Mouse (Mus musculus): ENCODE measurements around the gene Wfdc3.
A peak's percentile ranks its signal among the peaks of the same experiment; 100 is the strongest.

Gene Wfdc3

DNA sequence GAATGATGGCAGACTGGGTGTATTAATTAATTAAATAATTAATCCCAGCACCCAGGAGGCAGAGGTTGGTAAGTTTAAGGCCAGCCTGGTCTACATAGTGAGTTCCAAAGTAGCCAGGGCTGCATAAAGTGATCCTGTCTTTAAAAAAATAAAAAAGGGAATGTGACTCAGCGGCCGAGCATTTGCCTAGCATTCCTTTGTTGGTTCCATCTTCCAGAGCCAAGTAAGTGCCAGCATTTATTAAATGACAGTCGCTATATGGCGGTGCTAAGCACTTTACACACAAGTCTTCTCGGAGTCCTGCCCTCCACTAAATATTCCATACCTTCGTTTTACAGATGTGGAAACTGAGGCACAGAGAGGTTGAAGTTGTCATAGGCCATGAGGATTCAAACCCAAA, 30.4 kb upstream of the Wfdc3 start:
- DNase-seq (ENCODE audit: low spot score) = no peak

DNA sequence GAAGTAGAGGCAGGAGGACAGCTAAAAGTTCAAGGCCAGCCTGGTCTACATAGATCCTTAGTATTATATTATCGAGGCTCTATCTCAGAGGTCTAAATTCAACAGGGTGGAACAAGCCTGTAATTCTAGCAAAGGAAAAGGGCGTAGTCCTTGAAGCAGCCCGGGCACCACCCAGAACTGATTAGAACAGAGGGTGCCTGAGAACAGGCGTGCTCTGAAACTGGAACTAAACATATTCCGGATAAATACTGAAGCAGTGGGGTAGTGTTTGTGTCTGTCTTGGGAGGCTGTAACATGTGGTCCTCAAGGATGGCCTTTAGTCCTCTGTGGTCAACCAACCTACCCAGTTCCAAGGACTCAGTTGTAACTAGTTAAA, 28.2 kb upstream of the Wfdc3 start:
- DNase-seq (ENCODE audit: low spot score) = no peak

DNA sequence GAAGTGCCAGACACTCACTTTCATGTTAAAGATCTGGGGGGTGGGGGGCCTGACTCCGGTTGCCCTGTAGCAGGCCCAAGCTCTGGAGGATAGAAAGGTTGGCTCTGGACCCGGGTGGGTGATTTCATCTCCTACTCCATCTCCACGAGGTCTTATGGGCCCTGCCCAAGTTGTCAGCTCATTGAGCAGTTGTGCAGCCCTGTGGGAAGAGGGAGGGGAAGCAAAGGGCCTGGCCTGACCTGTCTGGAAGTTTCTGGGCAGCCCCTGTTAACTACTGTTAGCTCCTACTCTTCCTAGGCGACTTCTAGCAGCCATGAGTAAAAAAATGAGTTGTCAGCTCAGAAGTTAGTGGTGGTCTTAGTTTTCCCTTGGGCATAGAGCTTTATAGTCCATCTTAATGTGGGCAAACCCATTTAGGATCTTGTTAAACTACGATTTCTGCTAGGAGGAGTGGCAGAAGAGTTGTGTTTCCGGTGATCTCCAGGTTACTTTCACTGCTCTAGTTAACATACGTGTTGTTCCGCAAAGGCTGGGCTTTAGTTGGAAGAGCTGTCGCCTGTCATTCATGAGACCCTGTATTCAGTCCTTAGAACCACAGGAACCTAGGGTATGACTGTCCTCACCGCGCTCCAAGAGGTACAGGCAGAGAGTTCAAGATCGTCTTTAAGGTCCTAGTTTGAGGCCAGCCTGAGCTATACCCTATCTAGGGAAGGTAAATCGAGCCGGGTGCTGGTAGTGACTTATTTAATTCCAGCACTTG, 27.7 kb upstream of the Wfdc3 start:
- no peak for DNase-seq (ENCODE audit: low spot score)

DNA sequence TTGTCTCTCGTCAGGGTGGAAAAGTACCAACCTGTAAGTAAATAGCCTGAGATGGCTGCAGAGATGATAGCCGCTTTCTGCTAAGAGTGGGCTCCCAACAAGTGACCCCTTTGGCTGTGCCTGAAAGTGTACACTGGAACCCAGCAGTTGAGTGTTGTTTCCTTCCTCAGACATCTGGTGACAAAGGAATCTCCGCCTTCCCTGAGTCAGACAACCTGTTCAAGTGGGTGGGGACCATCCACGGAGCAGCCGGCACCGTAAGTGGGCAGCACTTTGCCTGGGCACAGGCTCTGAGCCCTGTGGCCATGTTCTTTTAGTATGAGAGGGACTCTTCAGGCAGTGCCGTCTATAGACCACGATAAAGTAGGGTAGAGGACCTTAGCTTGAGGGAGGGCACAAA, 25.4 kb upstream of the Wfdc3 start:
- no peak for DNase-seq (ENCODE audit: low spot score)

DNA sequence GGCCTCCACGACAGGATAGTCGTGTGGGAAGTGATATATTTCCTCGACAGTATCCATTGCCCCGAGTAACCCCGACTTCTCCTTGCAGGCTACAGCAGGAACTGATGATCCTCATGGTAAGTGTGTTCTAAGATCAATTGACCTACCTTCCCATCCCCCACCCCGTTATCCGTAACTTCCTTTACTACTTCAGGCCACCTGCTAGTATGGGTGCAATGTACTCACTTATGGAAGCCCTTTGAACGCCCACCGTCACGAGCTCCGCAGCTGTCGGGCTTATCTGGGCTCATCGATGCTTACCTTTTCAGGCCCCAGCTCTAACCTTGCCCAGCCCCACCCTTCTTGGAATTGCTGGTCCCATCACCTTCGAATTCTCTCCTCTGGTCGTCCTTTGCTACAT, 24.5 kb upstream of the Wfdc3 start:
- DNase-seq (ENCODE audit: low spot score) = peak; percentile 35

DNA sequence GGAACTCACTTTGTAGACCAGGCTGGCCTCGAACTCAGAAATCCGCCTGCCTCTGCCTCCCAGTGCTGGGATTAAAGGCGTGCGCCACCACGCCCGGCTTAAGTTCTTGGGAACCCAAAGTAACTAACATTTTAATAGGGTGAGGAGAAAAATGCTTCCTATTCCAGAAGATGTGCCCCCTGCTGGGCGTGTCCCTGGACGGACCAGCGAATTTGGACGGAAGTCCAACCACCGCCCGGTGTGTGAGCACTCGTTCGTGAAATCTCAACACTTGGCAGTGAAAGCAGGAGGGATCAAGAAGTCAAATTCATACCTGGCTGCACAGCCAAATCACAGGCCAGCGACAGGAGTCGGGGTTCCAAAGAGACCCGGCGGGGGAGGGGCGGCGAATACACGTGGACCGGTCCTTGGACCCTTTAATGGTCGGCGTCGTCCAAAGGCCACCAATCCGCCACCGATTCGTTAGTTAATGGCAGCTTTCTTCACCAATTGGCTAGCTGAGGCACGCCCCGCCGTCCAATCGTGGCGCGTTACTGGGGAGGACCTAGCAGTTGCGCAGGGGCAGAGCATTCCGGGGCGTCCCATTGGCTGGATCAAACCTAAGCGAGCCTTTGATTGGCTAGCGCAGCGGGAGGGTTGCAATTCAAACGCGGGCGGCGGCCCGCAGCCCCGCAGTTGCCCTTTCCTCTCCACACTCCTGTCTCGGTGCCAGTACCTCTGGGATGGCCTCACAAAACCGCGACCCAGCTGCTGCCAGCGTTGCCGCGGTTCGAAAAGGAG, 23.7 kb upstream of the Wfdc3 start, which contains the start of gene Ube2c:
TSS of gene Ube2c (plus strand) at position 641 of the 780 bp plus-strand sequence.
- peak; percentile 100 for DNase-seq (ENCODE audit: low spot score)

DNA sequence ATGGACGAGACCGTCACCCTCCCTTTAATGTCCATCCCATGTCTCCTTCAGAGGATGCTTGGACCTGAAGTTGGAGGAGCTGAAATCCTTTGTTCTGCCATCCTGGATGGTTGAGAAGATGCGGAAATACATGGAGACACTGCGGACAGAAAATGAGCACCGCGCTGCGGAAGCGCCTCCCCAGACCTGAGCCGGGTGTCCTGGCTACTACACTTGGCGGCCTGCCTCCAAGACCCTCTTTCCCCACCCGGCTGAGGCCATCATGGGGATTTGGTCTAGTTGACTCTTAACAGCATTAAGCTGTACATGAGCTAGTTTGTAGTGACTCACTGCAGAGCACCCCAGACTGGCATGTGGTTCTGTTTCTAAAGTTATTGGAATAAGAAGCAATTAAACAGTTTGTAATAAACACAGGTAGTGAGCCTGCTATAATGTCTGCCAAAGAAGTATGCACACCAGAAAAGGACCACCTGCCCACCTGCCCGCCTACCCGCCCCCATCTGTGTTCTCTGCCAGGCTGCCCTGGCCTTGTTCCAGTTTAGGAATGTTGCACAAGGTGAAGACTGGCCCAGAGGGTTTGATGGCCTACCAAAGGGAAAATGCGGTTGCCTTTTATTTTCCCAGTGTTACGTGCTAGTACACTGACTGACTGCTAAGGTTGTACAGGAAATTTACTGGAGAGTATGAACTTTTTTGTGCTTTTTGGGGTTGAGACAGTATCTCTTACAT, 22.2 kb upstream of the Wfdc3 start:
- no peak for DNase-seq (ENCODE audit: low spot score)

DNA sequence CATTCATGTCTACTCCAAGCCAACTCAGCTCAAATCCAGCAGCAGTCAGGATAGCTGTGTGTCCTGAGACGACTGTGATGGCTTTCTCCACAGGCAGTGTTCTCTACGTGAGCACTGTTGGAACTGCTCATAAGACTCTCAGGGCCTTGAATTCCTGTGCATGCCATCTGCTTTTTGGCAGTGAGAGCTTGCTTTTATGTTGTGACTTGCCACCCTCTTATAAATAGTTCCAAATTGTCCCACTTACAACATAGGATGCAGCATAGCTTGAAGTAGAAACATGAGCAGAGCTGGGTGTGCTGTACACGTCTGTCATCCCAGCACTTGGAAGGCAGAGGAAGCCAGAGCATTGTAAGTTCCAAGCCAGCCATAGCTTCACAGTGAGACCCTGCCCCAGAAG, 20.1 kb upstream of the Wfdc3 start:
- no peak for DNase-seq (ENCODE audit: low spot score)

DNA sequence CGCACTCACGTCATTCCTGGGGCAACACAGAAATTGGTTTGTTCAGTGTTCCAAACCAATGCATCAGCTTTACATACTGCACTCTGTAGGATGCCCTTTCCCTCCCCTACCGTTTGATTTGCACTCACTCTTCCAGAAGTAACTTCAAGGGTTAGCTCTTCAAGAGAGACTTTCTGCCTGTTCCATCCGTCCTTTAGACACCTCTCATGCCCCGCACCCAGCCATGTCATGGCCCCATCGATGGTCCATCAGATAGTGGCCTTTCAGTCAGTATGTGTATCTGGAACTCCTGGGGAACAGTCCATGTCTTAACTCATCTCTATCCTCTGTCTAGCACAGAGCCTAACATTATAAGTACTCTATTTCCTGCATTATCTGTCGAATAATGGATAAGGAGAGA, 16.9 kb upstream of the Wfdc3 start:
- no peak for DNase-seq (ENCODE audit: low spot score)

DNA sequence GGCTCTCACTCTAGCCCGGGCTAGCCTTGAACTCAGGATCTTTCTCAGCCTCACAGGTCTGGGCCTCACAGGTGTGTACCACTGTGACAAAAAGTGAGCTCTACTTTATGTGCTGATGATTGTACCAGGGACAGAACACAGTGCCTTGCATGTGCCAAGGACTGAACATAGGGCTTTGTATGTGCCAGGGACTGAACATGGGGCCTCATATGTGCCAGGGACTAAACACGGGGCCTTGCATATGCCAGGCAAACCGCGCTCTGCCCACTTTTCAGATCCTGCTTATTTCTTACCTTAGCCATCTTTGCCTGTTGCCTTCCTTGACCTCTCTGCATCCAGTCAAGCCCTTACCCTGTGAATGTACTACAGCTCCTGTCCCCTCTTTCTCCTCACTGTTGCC, 16.2 kb upstream of the Wfdc3 start:
- DNase-seq (ENCODE audit: low spot score) = no peak

DNA sequence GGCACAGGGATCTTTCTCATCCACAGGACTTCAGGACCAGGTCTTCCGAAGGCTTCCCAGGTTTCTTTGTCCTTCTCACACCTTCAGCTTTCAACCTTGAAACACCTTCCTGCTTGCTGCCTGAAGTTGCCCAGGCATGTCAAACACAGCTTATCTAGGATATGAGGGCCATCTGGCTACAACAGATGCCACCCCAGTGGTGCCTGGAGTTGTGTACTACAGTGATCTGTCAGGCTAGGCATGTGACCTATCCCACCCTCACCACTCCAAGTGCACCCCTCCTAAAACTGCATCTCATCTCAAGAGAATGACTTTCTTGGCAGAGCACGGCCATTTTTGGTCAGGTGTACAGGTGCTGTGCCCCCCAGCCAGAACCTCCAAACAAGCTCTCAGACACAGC, 15.8 kb upstream of the Wfdc3 start:
- DNase-seq (ENCODE audit: low spot score) = no peak

DNA sequence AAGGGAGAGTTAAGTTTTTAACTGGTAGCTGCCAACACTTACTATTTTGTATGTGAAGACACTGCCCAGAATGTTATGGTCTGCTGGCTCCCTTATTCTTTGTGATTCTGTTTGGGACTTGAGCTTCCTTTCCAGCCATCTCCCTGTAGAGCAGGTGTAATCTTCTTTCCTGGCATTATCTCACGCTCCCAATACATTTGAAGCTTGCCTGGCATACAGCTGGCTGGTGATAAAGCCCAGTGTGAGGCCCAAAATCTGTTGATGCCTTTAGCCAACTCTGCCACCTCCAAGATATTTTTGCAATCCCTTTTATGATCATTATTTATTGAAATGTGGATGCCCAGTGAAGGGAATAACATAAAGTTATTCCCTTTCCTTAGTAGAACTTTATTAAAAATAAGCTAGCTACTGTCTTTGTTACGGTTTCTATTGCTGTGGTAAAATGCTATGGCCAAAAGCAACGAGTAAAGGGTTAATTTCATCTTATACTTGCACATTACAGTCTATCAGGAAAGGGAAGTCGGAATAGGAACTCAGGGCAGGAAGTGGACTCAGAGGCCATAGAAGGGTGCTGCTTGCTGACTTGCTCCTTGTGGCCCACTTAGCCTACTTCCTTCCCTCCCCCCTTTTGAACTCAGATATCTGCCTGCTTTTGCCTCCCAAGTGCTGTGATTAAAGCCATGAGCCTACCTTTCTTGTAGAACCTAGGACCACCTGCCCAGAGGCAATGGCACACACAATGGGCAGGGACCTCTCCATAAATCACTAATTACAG, 14.5 kb upstream of the Wfdc3 start:
- DNase-seq (ENCODE audit: low spot score) = no peak

DNA sequence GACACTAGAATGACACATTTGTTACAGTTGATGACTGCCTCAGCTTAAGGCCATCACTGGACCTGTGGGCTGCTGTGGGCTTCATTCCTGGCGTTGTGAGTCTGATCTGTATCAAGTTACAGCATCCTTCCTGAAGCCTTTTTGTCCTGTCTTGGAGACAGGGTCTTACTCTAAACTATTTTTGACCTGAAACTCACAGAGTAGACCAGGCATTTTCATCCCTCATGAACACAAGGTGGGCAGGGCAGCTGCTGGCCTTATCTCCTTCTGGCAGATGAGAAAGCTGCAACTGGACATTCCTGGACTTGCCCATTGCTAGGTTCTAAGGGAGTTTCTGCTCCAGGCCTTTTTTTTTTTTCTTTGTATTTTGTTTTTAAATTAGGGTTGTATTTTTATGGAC, 13.0 kb upstream of the Wfdc3 start:
- no peak for DNase-seq (ENCODE audit: low spot score)

DNA sequence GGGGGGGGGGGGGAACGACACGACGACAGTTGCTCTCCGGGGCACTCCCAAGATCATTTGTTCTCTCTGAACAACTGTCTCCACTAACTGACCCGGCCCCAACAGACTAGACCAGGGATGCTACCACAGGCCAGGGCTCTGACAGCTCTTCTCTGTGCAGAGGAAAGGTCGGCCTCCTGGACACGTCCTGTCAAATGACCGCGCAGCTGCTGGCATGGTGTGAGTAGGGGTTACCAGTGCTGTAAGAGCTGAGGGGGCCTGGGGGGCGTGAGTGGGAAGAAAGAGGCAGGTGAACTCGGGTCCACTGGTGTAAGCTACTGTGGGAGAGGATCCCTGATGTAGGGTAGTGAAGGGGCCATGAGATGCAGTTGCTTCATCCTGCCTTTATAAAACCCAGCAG, 12.1 kb upstream of the Wfdc3 start:
- DNase-seq (ENCODE audit: low spot score) = no peak

DNA sequence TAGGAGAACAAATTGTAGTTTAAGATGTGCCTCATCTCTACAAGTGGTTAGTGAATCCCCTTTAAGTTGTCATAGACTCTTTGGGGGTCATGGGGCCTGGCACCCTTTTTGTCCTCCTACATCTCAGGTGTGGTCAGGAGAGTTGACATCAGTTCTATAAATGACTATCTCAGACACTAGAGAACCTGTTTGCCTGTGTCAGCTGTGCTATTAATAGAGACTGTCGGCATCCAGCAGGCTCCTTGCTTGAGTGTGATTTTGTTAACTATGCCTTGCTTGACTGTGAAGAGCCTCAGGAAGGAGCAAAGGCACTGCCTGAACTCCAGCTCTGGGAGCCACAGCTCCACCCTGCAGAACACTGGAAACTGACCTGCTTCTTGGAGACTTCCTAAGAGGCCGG, 9.1 kb upstream of the Wfdc3 start:
- DNase-seq (ENCODE audit: low spot score) = no peak

DNA sequence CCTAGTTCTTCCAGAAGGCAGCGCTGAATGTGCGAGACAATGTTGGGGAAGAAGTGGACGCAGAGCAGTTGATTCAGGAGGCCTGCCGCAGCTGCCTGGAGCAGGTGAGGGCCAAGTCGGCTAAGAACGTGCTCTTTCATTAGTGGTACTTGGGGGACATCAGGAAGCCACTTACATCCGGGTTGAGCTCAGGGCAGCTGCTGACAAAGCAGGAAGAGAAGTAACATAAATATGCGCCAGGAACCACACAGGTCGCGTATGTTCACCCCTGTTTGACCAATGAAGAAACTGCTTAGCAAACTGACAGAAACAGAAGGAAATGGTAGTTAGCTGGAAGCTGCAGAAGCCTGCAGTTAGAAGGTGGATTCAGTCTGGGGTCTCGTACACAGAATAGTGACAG, 8.4 kb upstream of the Wfdc3 start:
- no peak for DNase-seq (ENCODE audit: low spot score)

DNA sequence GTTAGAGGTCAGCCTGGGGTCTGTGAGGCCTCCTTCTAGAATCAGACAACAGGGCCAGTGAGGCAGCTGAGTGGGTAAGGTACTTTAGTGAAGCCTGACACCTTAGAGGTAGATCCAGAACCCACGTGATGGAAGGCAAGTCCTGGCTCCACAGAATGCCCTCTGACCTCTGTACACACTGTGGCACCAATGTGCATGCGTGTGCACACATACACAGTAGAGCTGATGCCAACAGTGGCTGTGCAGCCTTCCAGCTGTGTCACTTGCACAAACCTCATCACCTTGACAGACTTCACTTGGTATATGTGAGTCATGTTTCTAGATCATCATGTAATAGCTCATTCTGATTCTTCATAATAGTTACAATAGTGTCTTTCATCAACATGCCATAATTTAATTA, 6.7 kb upstream of the Wfdc3 start:
- no peak for DNase-seq (ENCODE audit: low spot score)

DNA sequence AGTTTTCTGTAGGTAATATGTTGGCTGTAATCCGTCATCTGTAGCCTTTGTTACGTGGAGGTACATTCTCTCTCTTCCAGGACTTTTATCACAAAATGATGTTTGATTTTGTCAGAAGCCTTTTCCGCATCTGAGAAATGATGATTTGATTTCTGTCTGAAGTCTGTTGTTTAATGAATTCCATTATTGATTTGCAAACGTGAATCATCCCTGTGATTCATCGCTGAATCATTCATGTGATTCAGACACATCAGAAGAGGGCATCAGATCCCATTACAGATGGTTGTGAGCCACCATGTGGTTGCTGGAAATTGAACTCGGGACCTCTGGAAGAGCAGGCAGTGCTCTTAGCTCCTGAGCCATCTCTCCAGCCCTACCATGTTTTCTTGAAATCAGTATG, 3.3 kb upstream of the Wfdc3 start:
- DNase-seq (ENCODE audit: low spot score) = no peak

DNA sequence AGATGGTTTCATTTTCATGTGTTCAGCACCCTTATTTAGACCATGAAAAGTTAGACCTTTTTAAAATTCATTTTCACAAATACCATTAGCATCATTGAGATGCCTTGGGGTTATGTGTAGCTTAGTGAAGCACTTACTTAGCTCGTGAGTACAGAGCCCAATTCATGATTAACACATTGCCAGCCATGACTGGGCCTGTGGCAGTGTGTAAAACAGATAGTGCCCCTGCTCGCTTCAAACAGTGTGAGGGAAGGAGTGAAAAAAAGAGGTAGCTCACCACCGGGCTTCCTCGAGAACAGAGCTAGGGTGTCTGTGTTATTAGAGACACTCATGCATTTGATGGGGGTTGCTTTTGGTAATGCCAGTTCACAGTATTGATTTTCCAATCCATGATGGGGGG, 2.5 kb upstream of the Wfdc3 start:
- no peak for DNase-seq (ENCODE audit: low spot score)

DNA sequence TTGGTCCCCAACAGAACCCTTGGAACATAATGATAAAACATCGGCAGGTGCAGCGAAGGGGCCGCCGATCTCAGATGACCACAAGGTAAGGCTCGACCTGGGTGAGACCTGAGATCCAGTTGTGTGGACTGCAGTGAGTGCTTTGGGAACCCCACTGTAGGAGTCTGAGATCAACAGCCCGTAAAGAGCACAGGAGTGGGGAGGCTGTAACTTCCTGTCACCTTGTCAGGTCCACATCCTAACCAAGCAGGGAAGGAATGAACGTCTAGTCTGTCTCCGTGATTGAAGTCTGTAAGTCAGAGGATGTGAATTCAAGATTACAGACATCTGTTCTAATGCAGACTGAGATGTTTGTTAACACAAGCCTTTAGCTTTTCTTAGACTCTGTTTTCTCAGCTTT, 962 bp upstream of the Wfdc3 start:
- no peak for DNase-seq (ENCODE audit: low spot score)

DNA sequence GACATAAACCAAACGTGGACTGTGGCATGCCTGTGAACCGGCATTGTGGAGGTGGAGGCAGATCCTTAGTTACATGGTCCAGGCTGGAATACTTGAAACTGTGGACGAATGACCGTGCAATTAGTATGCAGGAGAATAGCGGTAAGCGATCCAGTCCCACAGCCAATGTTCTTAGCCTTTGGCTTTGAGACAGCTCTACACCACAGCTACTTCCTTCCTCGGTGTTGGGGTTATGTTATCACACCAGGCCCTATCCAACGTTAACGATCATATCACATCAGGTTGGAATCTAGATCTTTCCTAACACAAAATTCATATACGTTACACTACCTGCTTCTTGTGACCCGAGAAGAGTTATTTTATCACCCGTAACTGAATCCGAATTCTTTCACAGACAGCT, 744 bp downstream of the Wfdc3 start:
- no peak for DNase-seq (ENCODE audit: low spot score)

DNA sequence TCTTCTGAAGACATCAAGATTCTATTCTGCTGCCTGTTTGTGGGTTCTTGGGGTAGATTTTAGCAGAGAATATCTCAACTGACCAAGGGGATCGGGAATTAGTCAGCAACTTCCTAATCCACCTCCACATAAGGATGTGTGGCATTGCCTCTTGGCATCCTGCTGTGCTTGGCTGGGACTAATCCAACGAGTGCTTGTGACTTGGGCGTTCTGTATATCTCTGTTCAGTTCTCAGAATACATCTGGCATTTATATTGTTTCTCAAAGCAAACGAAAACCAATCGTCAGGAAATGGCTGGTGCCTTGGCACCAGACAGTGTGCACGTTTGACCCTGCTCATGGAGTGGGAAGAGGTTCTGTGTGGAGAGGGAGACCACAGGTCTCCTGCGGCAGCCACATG, 5.9 kb downstream of the Wfdc3 start:
- DNase-seq (ENCODE audit: low spot score) = no peak

All from embryo, embryonic 10.5 days (tissue).